ENCODE assay signal across 9 mouse cellular contexts in the genomic region with DNA sequence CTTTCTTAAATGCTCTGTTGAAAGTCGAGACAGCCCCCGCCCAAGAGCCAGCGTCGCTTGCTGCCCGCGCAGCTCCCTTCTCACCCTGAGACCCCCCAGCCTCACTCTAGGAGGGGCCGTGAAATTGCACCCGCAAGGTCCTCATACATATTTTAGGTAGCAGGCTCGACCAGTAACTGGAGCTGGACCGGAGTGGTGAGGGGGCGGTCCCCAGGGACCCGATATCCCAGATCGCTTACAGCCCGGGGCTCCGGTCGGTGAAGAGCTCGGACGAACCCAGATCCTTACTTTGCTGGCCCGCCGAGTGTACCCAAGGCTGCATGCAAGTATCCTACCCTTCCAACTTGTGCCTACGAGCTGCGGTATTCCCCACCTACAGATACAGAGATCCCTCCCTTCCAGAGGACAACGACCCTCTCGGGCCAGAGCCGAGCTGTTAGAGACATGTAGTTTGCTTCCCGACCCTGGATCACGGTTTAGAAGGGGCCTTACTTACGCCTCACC.
DNase-seq lines count a peak whose midpoint lies in the region; ATAC-seq and TF ChIP-seq lines count a peak whose summit lies in the region.
"Had no signal": no experiment of that assay in that cellular context is flagged by ENCODE, and none has a peak within 500 bp of the region (broad histone marks: within the 10 kb centered on the region; RNA-seq: fewer than 3 reads in every experiment).

No protein-coding gene starts in this region.

- 5% methylated on average over 28 of the region's 28 CpGs for WGBS in kidney, adult 2 months
- WGBS in hindbrain, embryonic 15.5 days: 0% methylated on average over 28 of the region's 28 CpGs

- peaks cover 4% of the 10 kb centered on the region; the same call in 1 of the 2 replicates for H3K4me1 ChIP-seq in kidney, adult 2 months (ENCODE audit: control insufficient read depth, insufficient read depth, low read length)
- H3K4me1 ChIP-seq in hindbrain, embryonic 15.5 days (replicated peaks): peaks cover 50% of the 10 kb centered on the region

- H3K27ac ChIP-seq in kidney, adult 2 months (ENCODE audit: insufficient read depth, low read depth, low read length): no peak overlapping the region
- H3K27ac ChIP-seq in hindbrain, embryonic 15.5 days (replicated peaks): no peak overlapping the region

- no peak for TF ChIP-seq POLR2A in kidney, adult 2 months (IDR thresholded peaks at IDR 0.05; ENCODE audit: low read depth, low read length)

- H3K36me3 ChIP-seq in kidney, adult 2 months (ENCODE audit: control insufficient read depth, insufficient read depth, low read length): no peaks in the 10 kb centered on the region
- no peaks in the 10 kb centered on the region for H3K36me3 ChIP-seq in hindbrain, embryonic 15.5 days

- peak overlapping the region; percentile 34 for H3K4me2 ChIP-seq in hindbrain, embryonic 15.5 days

- H3K9ac ChIP-seq in hindbrain, embryonic 15.5 days: no peak overlapping the region

- H3K9me3 ChIP-seq in hindbrain, embryonic 15.5 days: no peaks in the 10 kb centered on the region

- peak; percentile 37 for DNase-seq in kidney, postnatal 10 days
- no peak for DNase-seq in kidney, adult 2 months
- DNase-seq in embryo, embryonic 11 days: peak; percentile 57
- peak; percentile 60 for DNase-seq in neural tube, embryonic 10.5 days (ENCODE audit: extremely low spot score, low spot score)
- DNase-seq in gastrocnemius, postnatal 10 days: no peak
- no peak for DNase-seq in adrenal gland, adult 18-20 months (ENCODE audit: low spot score in 2 of 2)
- DNase-seq: cerebellum, adult 9-10 months had no signal

- no peak for ATAC-seq in hindbrain, embryonic 15.5 days (ENCODE audit: low FRiP score, low read depth)
- ATAC-seq in granulocyte monocyte progenitor cell, adult 5-6 weeks (replicated peaks; ENCODE audit: poor library complexity, severe bottlenecking): no peak

- no peak overlapping the region for H3K4me3 ChIP-seq in kidney, adult 2 months (ENCODE audit: insufficient read depth, low read depth, low read length)
- peak overlapping the region; percentile 18; the same call in 1 of the 2 replicates for H3K4me3 ChIP-seq in hindbrain, embryonic 15.5 days

- TF ChIP-seq CTCF in kidney, adult 2 months (conservative IDR thresholded peaks at IDR 0.05; ENCODE audit: insufficient read depth, insufficient read length, low read depth, low read length): no peak

- peaks cover 6% of the 10 kb centered on the region for H3K27me3 ChIP-seq in kidney, adult 2 months (replicated peaks; ENCODE audit: control insufficient read depth, insufficient read depth, low read length)
- peaks cover 91% of the 10 kb centered on the region for H3K27me3 ChIP-seq in hindbrain, embryonic 15.5 days

Comparison
In these comparisons a context has a peak if more than half of its experiments do, and no peak if none do; other contexts are left out.
1. DNase-seq: peak in kidney, postnatal 10 days (single experiment), embryo, embryonic 11 days (single experiment) and neural tube, embryonic 10.5 days (single experiment); none in kidney, adult 2 months (single experiment), gastrocnemius, postnatal 10 days (single experiment) and adrenal gland, adult 18-20 months (0 of 2).